Mouse (Mus musculus) liver, postnatal 0 days (tissue): ENCODE data around the gene Smg6. TPM values are rescaled to one million over a fixed set of nuclear protein-coding genes. Genes with fewer than 3 reads are reported as not detected.

Experiments used
- ATAC-seq: fragments of 200-750 bp; cut with Nextera tagmentation; 2 replicates; pipeline ENCODE4 v1.8.0; 2017; ENCODE audit warnings: mild to moderate bottlenecking, moderate library complexity
- DNase-seq: peaks from one replicate; pipeline ENCODE4 v3.0.0-alpha.2; 2016
- H3K27ac ChIP-seq: fragments of 300-500 bp; sonication (generic); 2 replicates; pipeline ENCODE4 v1.5.1; 2014; ENCODE audit warnings: antibody characterized with exemption, moderate library complexity, mild to moderate bottlenecking, low read depth
- H3K27me3 ChIP-seq: fragments of 300-500 bp; sonication (generic); 2 replicates; pipeline ENCODE4 v1.6.1; 2014; ENCODE audit warnings: low read length, control low read depth, mixed read lengths; ENCODE audit not compliant: insufficient read depth
- H3K36me3 ChIP-seq: fragments of 300-500 bp; sonication (generic); replicated peaks from 2 replicates; pipeline ENCODE4 v1.6.1; 2014; ENCODE audit warnings: mild to moderate bottlenecking, control low read depth, low read length, moderate library complexity, mixed read lengths; ENCODE audit not compliant: insufficient read depth
- H3K4me1 ChIP-seq: fragments of 300-500 bp; sonication (generic); 2 replicates; pipeline ENCODE4 v1.6.1; 2014; ENCODE audit warnings: antibody characterized with exemption, mild to moderate bottlenecking, control low read depth; ENCODE audit not compliant: insufficient read depth
- H3K4me2 ChIP-seq: fragments of 300-500 bp; sonication (generic); 2 replicates; pipeline ENCODE4 v1.6.1; 2014; ENCODE audit warnings: low read depth, mild to moderate bottlenecking, low read length, moderate library complexity, mixed read lengths
- H3K4me3 ChIP-seq: fragments of 300-500 bp; sonication (generic); 2 replicates; pipeline ENCODE4 v1.5.1; 2014; ENCODE audit warnings: low read depth, low read length
- H3K9ac ChIP-seq: fragments of 300-500 bp; sonication (generic); replicated peaks from 2 replicates; pipeline ENCODE4 v1.6.1; 2014; ENCODE audit warnings: mild to moderate bottlenecking, moderate library complexity
- H3K9me3 ChIP-seq: fragments of 300-500 bp; sonication (generic); 2 replicates; pipeline ENCODE4 v1.6.1; 2016; ENCODE audit warnings: mild to moderate bottlenecking, control low read depth, low read length, mixed read lengths
- CTCF ChIP-seq: sonication (generic); IDR thresholded peaks from 2 replicates; pipeline ENCODE4 v1.5.1; 2016; ENCODE audit warnings: antibody characterized with exemption, low read depth
- EP300 ChIP-seq: IDR thresholded peaks from 2 replicates; pipeline ENCODE4 v1.6.1; 2016; ENCODE audit warnings: antibody characterized with exemption, low read depth, mild to moderate bottlenecking
- WGBS: fragments of 180-500 bp; shearing (Covaris S2); extraction: QIAGEN DNeasy Blood & Tissue Kit; methylation state at CpG from one replicate; pipeline ENCODE4 v1.1.7; 2014; ENCODE audit not compliant: insufficient replicate concordance; 5-methylcytosine and 5-hydroxymethylcytosine counted together
- polyA plus RNA-seq: library from polyadenylated mRNA; unstranded; fragments of >200 nt; fragmentation: Nextera tagmentation; extraction: Ambion mirVana; gene quantifications from 2 replicates; pipeline ENCODE4 v1.2.1, GENCODE M21; 2015

Gene Smg6
- polyA plus RNA-seq, 1 experiment from 2014 or later, result 4.7 TPM

- Histone ChIP-seq H3K4me3 (no peak overlapping the region), H3K4me1 (no peaks in the 10 kb centered on the region), H3K27ac (no peak overlapping the region), H3K36me3 (0 out of 2 replicates have a peak, but pooled peaks cover 2% of the 10 kb centered on the region), H3K4me2 (no peak overlapping the region), H3K9ac (no peak overlapping the region), H3K9me3 (no peaks in the 10 kb centered on the region), H3K27me3 (no peaks in the 10 kb centered on the region)
- 67% methylated on average over 6 of the region's 6 CpGs for WGBS
- TF ChIP-seq CTCF (no peak), EP300 (no peak)
- ATAC-seq (no peak), DNase-seq (no peak)
These were observed 190.8 kb downstream of the Smg6 start for GRCm38 (mm10) chr11:75116379-75116778.

GRCm38 (mm10) chr11:75118141-75118540 is 192.5 kb downstream of the Smg6 start:
- no peak overlapping the region for H3K9ac ChIP-seq
- no peaks in the 10 kb centered on the region for H3K9me3 ChIP-seq
- 0 out of 2 replicates have a peak, but pooled peaks cover 2% of the 10 kb centered on the region for H3K36me3 ChIP-seq
- WGBS, result 83% methylated on average over 2 of the region's 2 CpGs
- no peaks in the 10 kb centered on the region for H3K27me3 ChIP-seq
- no peak overlapping the region for H3K4me3 ChIP-seq
- TF ChIP-seq CTCF (no peak), EP300 (no peak)
- no peak overlapping the region for H3K27ac ChIP-seq
- DNase-seq (no peak), ATAC-seq (no peak)
- H3K4me1 ChIP-seq, result no peaks in the 10 kb centered on the region
- no peak overlapping the region for H3K4me2 ChIP-seq

GRCm38 (mm10) chr11:75119298-75119697 is 193.7 kb downstream of the Smg6 start:
- no peak for ATAC-seq
- Histone ChIP-seq H3K9ac (no peak overlapping the region), H3K4me3 (no peak overlapping the region)

GRCm38 (mm10) chr11:75119841-75120240 is 194.2 kb downstream of the Smg6 start:
- H3K4me1 ChIP-seq, result no peaks in the 10 kb centered on the region
- 78% methylated on average over 3 of the region's 3 CpGs for WGBS
- ATAC-seq, result no peak

More at GRCm38 (mm10) chr11:75119298-75119697, 193.7 kb downstream of the Smg6 start:
- no peak for DNase-seq
- no peaks in the 10 kb centered on the region for H3K9me3 ChIP-seq
- no peak overlapping the region for H3K4me2 ChIP-seq
- 85% methylated on average over 2 of the region's 2 CpGs for WGBS
- 0 out of 2 replicates have a peak, but pooled peaks cover 2% of the 10 kb centered on the region for H3K36me3 ChIP-seq
- no peaks in the 10 kb centered on the region for H3K4me1 ChIP-seq
- no peaks in the 10 kb centered on the region for H3K27me3 ChIP-seq
- TF ChIP-seq EP300 (no peak), CTCF (no peak)
- H3K27ac ChIP-seq, result no peak overlapping the region

GRCm38 (mm10) chr11:75121348-75121747 is 195.7 kb downstream of the Smg6 start:
- no peak overlapping the region for H3K4me2 ChIP-seq
- no peaks in the 10 kb centered on the region for H3K9me3 ChIP-seq
- no peak for DNase-seq
- TF ChIP-seq EP300 (no peak), CTCF (no peak)
- H3K36me3 ChIP-seq, result no peaks in the 10 kb centered on the region
- ATAC-seq, result no peak
- no peak overlapping the region for H3K4me3 ChIP-seq
- no peak overlapping the region for H3K27ac ChIP-seq
- H3K27me3 ChIP-seq, result no peaks in the 10 kb centered on the region
- WGBS, result 65% methylated on average over 1 of the region's 1 CpGs
- no peaks in the 10 kb centered on the region for H3K4me1 ChIP-seq
- no peak overlapping the region for H3K9ac ChIP-seq

More at GRCm38 (mm10) chr11:75119841-75120240, 194.2 kb downstream of the Smg6 start:
- Histone ChIP-seq H3K9ac (no peak overlapping the region), H3K9me3 (no peaks in the 10 kb centered on the region), H3K27ac (no peak overlapping the region), H3K27me3 (no peaks in the 10 kb centered on the region), H3K4me3 (no peak overlapping the region), H3K4me2 (no peak overlapping the region), H3K36me3 (no peaks in the 10 kb centered on the region)
- no peak for DNase-seq
- TF ChIP-seq CTCF (no peak), EP300 (no peak)

GRCm38 (mm10) chr11:75124406-75124805 is 198.8 kb downstream of the Smg6 start:
- no peak overlapping the region for H3K9ac ChIP-seq
- whole genome bisulfite sequencing, result 82% methylated on average over 2 of the region's 2 CpGs
- no peaks in the 10 kb centered on the region for H3K27me3 ChIP-seq
- H3K27ac ChIP-seq, result no peak overlapping the region
- no peaks in the 10 kb centered on the region for H3K9me3 ChIP-seq
- no peak overlapping the region for H3K4me2 ChIP-seq
- H3K4me3 ChIP-seq, result no peak overlapping the region
- no peak for ATAC-seq
- no peak for DNase-seq
- TF ChIP-seq CTCF (no peak), EP300 (no peak)
- no peaks in the 10 kb centered on the region for H3K36me3 ChIP-seq
- no peaks in the 10 kb centered on the region for H3K4me1 ChIP-seq

GRCm38 (mm10) chr11:75126384-75126783 is 200.8 kb downstream of the Smg6 start:
- Histone ChIP-seq H3K4me3 (no peak overlapping the region), H3K4me2 (no peak overlapping the region), H3K9ac (no peak overlapping the region), H3K4me1 (no peaks in the 10 kb centered on the region), H3K27ac (no peak overlapping the region), H3K36me3 (no peaks in the 10 kb centered on the region), H3K27me3 (no peaks in the 10 kb centered on the region), H3K9me3 (no peaks in the 10 kb centered on the region)
- DNase-seq (no peak), ATAC-seq (no peak)
- WGBS, result 83% methylated on average over 3 of the region's 3 CpGs
- no peak for TF ChIP-seq EP300
- no peak for TF ChIP-seq CTCF
